Mouse (Mus musculus) embryo, embryonic 9.5 days (tissue): ENCODE results near the gene Acvr1.

Source experiments
- DNase-seq: peaks from one replicate; pipeline ENCODE4 v3.0.0-alpha.2; 2017; ENCODE audit errors: extremely low spot score

Gene Acvr1

DNA sequence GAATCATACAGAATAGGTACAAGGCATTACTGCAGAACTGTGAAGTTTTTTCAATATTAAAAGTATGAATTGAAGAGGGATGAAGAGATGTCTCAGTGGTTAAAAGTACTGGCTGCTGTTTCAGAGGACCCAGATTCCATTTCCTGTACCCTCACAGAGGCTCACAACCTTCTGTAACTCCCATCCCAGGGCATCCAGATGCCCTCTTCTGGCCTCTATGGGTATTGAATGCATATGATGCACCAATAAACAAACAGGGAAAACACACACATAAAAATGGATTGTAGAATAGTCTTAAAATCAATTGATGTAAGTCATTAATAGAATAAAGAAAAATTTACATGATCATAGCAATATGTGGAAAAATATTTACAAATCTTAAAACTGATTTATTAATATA, 151.9 kb downstream of the Acvr1 start:
- no peak for DNase-seq

DNA sequence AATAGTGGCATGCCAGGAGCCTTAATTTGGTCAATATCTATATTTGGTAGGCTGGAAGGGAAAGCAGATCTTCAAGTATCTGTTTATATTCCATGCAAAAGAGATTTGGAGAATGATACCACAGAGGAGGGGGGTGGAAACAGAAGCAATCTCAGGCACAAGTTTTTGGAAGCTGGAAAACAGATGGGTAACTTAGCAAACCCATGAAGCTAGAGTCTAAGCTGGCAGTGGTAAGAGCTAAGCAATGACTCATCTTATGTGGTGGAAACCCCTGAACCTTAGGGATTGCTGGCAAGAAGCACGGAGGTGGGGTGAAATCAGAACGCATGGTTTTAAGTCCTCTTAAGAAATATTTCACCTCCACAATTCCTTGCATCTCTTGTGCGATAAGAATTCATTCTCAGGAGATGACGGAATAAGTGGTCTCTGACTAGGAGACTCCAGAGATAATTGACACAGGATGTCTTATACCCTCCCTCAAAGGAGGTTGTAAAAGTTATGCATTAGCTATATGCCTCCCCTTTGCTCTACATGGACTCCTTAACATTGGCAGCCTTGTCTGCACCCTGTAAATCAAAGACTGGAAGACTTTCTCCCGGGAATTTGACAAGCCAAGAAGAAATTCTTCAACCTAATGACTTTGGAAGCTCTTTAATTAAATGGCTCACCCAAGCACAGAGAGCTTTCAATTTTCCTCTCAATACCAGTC, 157.9 kb downstream of the Acvr1 start:
- no peak for DNase-seq

DNA sequence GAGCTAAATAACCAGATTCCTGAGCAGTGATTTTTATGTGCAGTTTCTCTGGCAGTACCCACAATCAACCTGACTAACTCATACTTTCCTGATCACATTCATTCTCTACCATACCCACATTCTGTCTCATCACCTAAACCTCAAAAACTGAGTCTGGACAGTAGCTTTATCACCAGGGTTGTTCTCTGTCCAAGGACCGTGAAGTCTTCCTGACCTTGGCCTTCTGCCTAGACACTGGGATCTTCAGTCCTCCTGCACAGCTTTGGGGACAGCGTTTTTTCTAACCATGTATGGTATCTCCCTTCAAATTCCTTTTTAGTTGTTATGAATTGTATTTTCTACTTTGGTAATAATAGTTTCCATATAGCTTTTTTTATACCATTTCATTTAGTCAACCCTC, 163.5 kb downstream of the Acvr1 start:
- no peak for DNase-seq

DNA sequence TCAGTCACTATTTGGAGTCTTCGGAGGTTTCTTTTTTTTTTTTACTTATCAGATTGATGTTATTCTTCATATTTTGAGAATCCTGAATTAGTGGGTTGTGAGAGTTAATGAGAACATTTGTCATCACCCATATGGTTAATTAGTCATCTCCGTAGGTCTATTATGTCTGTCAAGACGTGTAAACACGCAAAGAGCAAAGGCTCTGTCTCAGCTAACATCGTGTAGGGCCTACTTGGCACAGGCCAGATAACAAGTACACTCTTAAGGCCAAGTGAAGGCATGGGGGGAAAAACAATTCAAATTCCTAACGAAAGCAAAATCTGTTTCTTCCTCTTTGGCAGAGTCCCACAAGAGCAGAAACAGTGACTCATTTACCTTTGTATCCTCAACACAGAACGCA, 178.4 kb downstream of the Acvr1 start:
- no peak for DNase-seq

DNA sequence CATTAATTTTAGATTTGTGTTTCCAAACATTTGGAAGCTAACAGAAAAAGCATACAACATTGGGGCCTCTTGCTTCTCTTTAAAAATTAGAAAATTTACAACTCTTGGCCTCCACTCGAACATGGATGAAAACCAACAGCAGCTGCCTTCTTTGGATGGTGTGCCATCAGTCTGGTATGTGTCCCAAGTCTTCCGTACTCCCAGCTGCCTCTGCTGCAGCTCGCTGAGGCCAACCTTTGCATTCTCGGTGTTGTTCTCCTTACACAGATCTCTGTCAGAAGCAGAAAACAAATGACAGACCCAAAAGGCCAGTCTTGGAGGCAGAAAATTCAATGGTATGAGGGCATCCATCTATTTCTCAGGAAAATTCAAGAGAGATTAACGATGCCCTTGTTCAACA, 186.9 kb downstream of the Acvr1 start:
- no peak for DNase-seq

DNA sequence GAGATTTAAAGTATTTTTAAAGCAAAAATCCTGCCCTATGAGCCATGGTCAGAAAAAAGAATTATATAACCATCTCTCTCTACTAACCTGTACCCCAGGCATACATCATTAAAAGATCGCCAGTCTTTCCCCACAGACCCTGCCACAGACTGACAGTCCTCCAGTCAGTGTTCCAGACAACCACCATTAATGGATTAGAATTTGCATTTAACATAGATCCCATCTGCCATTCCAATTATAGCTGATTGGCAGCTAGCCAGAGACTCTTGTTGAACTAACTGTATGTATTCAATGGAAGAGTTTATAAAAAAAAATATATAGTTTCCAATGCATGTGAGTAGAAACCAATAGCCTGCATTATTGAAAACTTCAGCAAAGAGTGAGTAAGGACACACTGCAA, 187.5 kb downstream of the Acvr1 start:
- DNase-seq, result no peak

DNA sequence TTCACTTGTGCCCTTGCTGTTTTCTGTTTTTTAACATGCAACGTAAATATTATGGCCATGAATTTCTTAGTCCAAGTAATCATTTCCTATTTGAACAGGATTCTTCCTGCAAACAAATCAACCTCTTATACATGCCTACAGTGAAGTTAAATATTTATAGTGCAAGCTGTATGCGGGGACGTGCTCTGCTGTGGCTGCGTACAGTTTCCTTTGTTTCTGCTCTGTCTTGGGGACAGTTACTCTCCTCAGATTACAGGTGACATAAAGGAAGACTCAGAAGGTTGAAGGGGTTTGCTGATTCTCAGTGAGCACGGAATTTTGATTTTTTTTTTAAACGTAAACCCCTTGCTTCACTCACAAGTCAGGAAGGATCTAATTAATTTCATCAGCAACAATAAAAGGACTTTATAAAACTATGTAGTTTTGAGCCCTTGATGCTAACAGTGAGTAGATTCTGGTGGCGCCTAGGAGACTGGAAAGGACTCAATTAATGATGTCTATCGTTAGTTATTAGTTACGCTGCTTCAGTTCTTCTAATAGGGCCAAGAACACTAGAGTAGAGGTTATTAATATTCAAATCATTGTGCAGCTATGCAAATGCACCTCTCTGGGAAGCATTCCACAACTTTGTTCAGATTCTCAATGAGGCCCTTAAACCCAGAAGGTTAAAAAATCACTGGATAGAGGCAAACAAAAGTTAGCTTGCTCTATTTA, 189.4 kb downstream of the Acvr1 start:
- DNase-seq, result no peak

DNA sequence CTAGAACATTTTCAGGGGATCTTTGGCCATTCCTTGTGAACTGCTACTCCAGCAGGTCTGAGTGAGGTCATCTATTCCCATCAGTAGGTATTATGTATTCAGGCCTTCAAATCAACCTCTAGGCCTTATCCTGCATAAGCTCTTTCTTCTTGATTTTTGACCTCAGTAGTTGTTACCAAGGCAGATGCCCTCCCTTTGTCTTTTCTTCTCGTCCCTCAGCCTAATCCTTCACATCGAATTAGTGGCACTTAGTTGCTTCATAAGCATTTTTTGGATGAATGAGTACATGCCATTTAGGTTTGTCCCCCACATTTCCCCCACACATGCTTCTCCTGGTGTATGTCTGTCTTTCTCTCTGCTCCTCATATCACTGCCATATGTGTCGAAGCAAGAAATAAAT, 200.8 kb downstream of the Acvr1 start:
- no peak for DNase-seq

DNA sequence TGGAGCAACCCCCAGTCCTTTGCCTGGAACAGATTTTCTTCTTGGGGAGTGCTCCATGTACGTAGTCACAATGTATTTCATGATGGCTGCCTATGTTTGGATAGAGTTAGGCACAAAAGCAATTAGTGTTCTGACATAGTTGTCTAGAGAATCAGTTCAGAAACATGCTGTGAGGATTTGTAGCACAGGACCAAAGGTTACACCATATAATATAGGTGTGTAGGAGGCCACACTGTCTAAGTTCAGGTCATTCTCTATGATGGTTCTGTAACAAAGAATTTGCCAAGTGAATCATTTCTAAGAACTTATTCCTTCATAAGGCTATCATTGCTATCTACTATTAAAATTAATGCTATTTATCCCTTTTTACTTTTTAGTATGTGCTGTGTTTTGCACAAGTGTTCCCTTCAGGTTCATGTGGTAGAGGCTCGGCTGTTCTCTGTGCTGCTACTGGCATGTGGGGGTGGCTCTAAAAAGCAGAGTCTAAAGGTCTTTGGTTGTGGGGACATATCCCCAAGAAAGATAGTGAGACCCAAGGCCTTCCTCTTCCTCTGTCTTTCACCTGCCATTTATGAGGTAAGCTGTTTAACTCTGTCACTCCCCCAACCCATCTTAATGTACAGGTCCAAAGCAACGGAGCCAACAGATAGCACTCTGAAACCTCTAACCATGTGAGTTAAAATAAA, 205.5 kb downstream of the Acvr1 start:
- no peak for DNase-seq

DNA sequence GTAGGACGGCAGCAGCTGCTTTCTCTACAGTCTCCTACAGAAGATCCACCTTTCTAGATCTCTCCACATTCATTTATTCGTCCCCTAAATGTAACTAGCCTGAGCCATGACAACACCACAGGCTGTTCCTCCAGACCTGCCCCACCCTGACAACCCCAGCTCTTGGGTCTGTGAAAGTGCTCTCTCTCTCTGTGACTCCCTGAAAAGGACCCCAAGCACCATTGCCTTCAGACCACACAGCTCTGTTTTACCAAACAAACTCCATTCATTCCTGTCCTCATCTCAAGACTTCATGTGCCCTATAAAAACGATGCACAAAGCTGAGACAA, 208.9 kb downstream of the Acvr1 start:
- peak; percentile 3 for DNase-seq

DNA sequence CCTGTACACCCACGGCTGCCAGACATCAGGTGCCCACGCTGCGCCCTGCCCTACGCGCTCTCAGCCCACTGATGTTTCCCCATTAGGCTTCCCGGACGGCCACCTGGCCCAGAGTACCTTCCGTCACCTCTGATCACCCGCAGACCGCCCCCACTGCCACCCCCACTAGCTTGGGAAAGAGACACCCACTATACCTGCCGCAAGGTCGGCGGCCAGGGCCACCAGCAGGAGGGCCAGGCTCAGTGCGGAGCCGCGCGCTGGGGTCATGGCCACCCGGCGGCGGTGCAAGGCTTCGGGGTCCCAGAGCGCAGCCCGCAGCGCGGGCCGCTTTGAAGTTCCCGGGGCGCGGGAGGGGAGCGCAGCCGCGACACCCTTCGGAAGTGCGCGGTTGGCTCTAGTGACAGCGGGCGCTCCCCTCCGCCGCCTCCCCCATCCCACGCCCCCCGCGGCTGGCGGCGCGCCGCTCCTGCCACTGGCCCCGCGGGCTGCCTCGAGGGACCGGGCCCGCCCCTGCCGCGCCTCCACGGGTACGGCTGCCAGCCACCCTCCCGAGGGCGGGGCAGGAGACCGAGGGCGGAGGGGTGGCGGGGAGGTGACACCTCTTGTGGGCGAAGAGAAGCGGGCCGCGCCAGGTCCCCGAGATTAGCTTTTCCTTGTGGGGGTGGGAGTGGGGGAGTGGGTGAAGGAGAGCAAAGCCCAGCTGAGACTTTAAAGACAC, 209.4 kb downstream of the Acvr1 start, which contains the start of gene Acvr1c:
Gene Acvr1c, minus strand, starts transcription at position 482 of the 718 bp plus-strand sequence.
- peak; percentile 27 for DNase-seq

DNA sequence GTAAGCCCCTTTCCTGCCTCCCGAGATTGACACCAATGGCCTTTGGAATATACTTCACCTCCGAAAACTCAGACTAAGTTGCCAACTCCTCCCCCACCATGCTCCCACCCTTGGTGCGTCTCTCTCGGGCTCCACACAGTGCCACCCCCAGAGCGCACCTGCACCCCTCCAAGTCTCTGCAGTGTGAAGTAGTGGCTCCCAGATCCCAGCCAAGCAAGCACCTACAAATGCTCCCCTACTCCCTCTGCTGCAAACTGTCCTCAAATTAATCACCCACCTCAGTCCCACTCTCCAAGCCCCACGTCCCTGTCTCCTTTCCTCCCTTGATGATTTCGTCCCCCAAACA, 209.9 kb downstream of the Acvr1 start:
- peak; percentile 22 for DNase-seq

DNA sequence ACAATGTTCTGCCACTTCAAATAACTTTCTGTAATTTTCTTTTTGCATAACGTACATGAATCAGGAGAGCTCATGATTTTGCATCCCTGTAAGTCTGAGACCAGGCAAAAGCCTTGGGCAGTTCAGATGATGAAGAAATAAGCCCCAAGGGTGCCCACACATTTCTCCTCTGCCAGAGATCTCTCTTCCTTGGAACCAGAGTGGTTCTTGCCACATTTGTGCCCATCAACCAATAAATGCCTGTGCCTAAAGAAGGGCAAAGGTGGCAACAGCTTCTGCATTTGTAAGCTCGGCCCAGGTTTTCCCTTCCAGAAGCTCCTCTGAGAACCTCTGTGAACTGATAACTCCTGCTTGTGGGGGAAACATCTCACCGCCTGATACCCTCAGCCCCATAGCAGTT, 212.6 kb downstream of the Acvr1 start:
- DNase-seq, result no peak

DNA sequence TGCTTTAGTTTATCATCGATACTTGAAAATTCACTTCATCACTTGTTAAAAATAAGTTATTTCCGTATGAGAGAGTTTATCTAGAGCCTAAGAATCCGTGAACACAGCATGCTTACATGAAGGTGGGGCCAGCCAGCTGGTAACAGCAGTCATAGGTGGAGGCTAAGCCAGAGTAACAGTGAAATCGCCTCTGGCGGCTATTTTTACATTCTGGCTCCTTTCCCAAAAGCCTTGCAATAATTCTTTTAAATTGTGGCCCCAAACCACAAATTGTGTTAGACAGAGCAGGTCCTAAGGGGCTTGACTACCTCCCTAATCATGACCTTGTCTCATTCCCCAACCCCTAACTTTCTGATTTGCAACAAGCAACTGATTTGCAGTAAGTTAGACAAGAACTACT, 214.1 kb downstream of the Acvr1 start:
- no peak for DNase-seq

DNA sequence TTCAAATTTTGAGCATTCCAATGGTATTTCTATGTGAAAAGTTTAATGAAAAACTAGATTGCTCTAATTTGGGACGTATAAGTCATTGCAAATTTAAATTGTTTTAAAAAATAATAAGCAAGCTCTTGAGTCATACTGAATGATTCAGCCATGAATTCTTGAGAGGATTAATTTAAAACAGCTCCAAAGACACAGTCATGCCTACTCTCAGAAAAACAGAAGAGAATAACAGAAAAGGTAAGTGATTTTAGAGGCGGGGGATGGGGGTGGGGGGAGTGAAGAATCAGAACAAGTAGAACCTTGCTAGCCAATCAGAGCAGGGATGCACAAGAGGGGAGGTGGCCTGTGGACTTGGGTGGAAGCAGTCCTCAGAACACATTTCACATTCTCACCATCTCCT, 216.3 kb downstream of the Acvr1 start:
- no peak for DNase-seq
